Mouse (Mus musculus): ENCODE results near the gene Btbd11. TPM values are rescaled to one million over a fixed set of nuclear protein-coding genes. Genes with fewer than 3 reads are reported as not detected.

The Btbd11 gene
- polyA plus RNA-seq, 1 experiment from 2014 or later = 7.5 TPM

GRCm38 (mm10) chr10:85637580-85637979, 251.0 kb downstream of the Btbd11 start:
- WGBS = 28% methylated on average over 7 of the region's 7 CpGs
- no peak overlapping the region for H3K9ac ChIP-seq (ENCODE audit: low read length)
- no peak overlapping the region for H3K4me3 ChIP-seq (ENCODE audit: low read depth, low read length)
- H3K4me1 ChIP-seq (ENCODE audit: control insufficient read depth, insufficient read depth, low read length) = no peaks in the 10 kb centered on the region
- no peak overlapping the region for H3K4me2 ChIP-seq (ENCODE audit: low read depth, severe bottlenecking)
- ATAC-seq (ENCODE audit: insufficient number of reproducible peaks, low FRiP score, low TSS enrichment, low read depth) (no peak), DNase-seq (ENCODE audit: low spot score) (no peak)
- H3K36me3 ChIP-seq (ENCODE audit: control insufficient read depth, insufficient read depth, low read length) = no peaks in the 10 kb centered on the region
- H3K9me3 ChIP-seq (ENCODE audit: control insufficient read depth, low read length) = no peaks in the 10 kb centered on the region
- no peaks in the 10 kb centered on the region for H3K27me3 ChIP-seq (ENCODE audit: control insufficient read depth, insufficient read depth, low read length)
- H3K27ac ChIP-seq (replicated peaks; ENCODE audit: low read depth, low read length) = no peak overlapping the region

DNA sequence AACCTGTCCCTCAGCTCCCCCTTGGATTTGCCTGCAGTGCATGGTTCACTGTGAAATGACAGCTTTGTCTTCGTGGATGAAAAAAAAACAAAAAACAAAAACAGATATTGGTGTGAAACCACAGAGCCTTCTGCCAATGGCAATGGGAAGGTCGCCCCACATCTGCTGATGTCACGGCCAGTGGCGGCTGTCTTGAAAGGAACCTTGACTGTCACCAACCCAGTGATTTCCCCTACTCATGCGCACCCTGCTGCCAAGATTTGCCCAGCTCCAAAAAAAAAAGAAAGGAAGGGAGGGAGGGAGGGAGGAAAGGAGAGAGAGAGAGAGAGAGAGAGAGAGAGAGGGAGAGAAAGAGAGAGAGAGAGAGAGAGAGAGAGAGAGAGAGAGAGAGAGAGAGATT, 251.5 kb downstream of the Btbd11 start:
- Histone ChIP-seq H3K4me3 (ENCODE audit: low read depth, low read length) (no peak overlapping the region), H3K4me1 (ENCODE audit: control insufficient read depth, insufficient read depth, low read length) (no peaks in the 10 kb centered on the region), H3K36me3 (ENCODE audit: control insufficient read depth, insufficient read depth, low read length) (no peaks in the 10 kb centered on the region), H3K27ac (replicated peaks; ENCODE audit: low read depth, low read length) (no peak overlapping the region), H3K4me2 (ENCODE audit: low read depth, severe bottlenecking) (no peak overlapping the region), H3K9ac (ENCODE audit: low read length) (no peak overlapping the region), H3K27me3 (ENCODE audit: control insufficient read depth, insufficient read depth, low read length) (no peaks in the 10 kb centered on the region), H3K9me3 (ENCODE audit: control insufficient read depth, low read length) (no peaks in the 10 kb centered on the region)
- WGBS = 65% methylated on average over 5 of the region's 5 CpGs
- no peak for ATAC-seq (ENCODE audit: insufficient number of reproducible peaks, low FRiP score, low TSS enrichment, low read depth)
- DNase-seq (ENCODE audit: low spot score) = no peak

GRCm38 (mm10) chr10:85639581-85639980, 253.0 kb downstream of the Btbd11 start:
- Histone ChIP-seq H3K27me3 (ENCODE audit: control insufficient read depth, insufficient read depth, low read length) (no peaks in the 10 kb centered on the region), H3K4me3 (ENCODE audit: low read depth, low read length) (no peak overlapping the region), H3K9me3 (ENCODE audit: control insufficient read depth, low read length) (no peaks in the 10 kb centered on the region), H3K4me1 (ENCODE audit: control insufficient read depth, insufficient read depth, low read length) (no peaks in the 10 kb centered on the region), H3K9ac (ENCODE audit: low read length) (no peak overlapping the region), H3K27ac (replicated peaks; ENCODE audit: low read depth, low read length) (no peak overlapping the region), H3K4me2 (ENCODE audit: low read depth, severe bottlenecking) (no peak overlapping the region), H3K36me3 (ENCODE audit: control insufficient read depth, insufficient read depth, low read length) (no peaks in the 10 kb centered on the region)
- WGBS = 90% methylated on average over 7 of the region's 7 CpGs
- no peak for ATAC-seq (ENCODE audit: insufficient number of reproducible peaks, low FRiP score, low TSS enrichment, low read depth)
- no peak for DNase-seq (ENCODE audit: low spot score)

DNA sequence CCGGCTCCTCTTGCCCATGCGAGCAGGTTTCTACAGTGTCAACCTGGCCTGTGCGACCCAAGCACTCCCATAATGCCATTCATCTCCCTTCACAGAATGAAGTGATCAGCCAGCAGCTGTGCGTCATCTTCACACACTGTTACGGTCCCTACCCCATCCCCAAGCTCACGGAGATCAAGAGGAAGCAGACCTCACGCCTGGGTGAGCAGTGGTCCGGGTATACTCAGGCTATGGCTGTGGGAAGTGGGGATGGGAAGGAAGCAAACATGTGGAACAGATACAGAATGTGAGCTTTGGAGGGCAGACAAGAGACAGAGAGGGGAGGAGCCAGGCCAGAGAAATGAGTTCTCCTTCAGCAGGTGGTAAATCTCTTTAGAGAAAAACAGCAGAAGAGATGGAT, 253.8 kb downstream of the Btbd11 start:
- ATAC-seq (ENCODE audit: insufficient number of reproducible peaks, low FRiP score, low TSS enrichment, low read depth) = no peak
- 79% methylated on average over 8 of the region's 8 CpGs for WGBS

DNA sequence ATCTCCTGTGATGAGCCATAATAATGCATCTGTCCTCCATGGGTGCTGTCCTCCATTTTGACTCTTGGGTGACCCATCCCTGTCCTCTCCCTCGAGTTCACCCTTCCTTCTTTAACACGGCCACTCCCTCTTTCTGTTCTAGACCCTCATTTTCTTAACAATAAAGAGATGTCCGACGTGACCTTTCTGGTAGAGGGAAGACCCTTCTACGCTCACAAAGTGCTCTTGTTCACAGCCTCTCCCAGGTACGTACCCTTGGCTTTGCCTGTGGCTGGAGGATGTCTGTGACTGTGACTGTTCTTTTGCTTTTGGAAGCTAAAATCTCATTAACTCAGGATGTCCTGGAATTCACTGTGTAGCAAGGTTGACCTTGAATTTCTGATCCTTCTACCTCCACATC, 258.7 kb downstream of the Btbd11 start:
- DNase-seq (ENCODE audit: low spot score) = no peak
- H3K36me3 ChIP-seq (ENCODE audit: control insufficient read depth, insufficient read depth, low read length) = no peaks in the 10 kb centered on the region
- no peaks in the 10 kb centered on the region for H3K9me3 ChIP-seq (ENCODE audit: control insufficient read depth, low read length)
- no peak overlapping the region for H3K27ac ChIP-seq (replicated peaks; ENCODE audit: low read depth, low read length)
- H3K9ac ChIP-seq (ENCODE audit: low read length) = no peak overlapping the region
- H3K27me3 ChIP-seq (ENCODE audit: control insufficient read depth, insufficient read depth, low read length) = no peaks in the 10 kb centered on the region
- no peak overlapping the region for H3K4me2 ChIP-seq (ENCODE audit: low read depth, severe bottlenecking)
- H3K4me1 ChIP-seq (ENCODE audit: control insufficient read depth, insufficient read depth, low read length) = no peaks in the 10 kb centered on the region
- 87% methylated on average over 6 of the region's 6 CpGs for WGBS
- no peak for ATAC-seq (ENCODE audit: insufficient number of reproducible peaks, low FRiP score, low TSS enrichment, low read depth)
- H3K4me3 ChIP-seq (ENCODE audit: low read depth, low read length) = no peak overlapping the region

More for the DNA sequence above, 253.8 kb downstream of the Btbd11 start:
- H3K27ac ChIP-seq (replicated peaks; ENCODE audit: low read depth, low read length) = no peak overlapping the region
- H3K4me2 ChIP-seq (ENCODE audit: low read depth, severe bottlenecking) = no peak overlapping the region
- H3K9me3 ChIP-seq (ENCODE audit: control insufficient read depth, low read length) = no peaks in the 10 kb centered on the region
- no peaks in the 10 kb centered on the region for H3K36me3 ChIP-seq (ENCODE audit: control insufficient read depth, insufficient read depth, low read length)
- no peak overlapping the region for H3K9ac ChIP-seq (ENCODE audit: low read length)
- no peaks in the 10 kb centered on the region for H3K4me1 ChIP-seq (ENCODE audit: control insufficient read depth, insufficient read depth, low read length)
- H3K27me3 ChIP-seq (ENCODE audit: control insufficient read depth, insufficient read depth, low read length) = no peaks in the 10 kb centered on the region
- H3K4me3 ChIP-seq (ENCODE audit: low read depth, low read length) = no peak overlapping the region
- no peak for DNase-seq (ENCODE audit: low spot score)

DNA sequence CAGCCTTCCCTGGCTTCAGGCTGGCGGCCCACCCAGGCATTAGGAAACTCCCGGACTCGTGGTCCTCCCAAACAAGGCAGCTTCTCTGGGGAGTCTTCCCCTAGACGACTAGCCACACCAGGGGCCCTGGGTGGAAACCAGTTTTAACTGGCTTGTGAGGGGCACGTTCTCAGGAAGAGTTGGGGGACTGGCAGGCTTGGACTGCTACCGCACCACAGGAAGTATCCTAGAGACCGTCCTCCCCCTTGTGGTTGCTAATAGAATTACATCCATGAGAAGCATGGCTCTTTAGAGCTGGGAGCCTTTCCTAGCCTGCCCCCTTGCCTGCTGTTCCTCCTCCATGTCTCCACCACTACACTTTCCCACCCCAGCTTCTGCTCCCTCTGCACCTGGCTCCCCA, 265.1 kb downstream of the Btbd11 start:
- no peaks in the 10 kb centered on the region for H3K27me3 ChIP-seq (ENCODE audit: control insufficient read depth, insufficient read depth, low read length)
- 30% methylated on average over 7 of the region's 7 CpGs for WGBS
- H3K4me2 ChIP-seq (ENCODE audit: low read depth, severe bottlenecking) = peak overlapping the region; percentile 17; the same call in 1 of the 2 replicates
- H3K9me3 ChIP-seq (ENCODE audit: control insufficient read depth, low read length) = no peaks in the 10 kb centered on the region
- no peaks in the 10 kb centered on the region for H3K4me1 ChIP-seq (ENCODE audit: control insufficient read depth, insufficient read depth, low read length)
- H3K36me3 ChIP-seq (ENCODE audit: control insufficient read depth, insufficient read depth, low read length) = no peaks in the 10 kb centered on the region
- H3K9ac ChIP-seq (ENCODE audit: low read length) = no peak overlapping the region
- ATAC-seq (ENCODE audit: insufficient number of reproducible peaks, low FRiP score, low TSS enrichment, low read depth) = peak; percentile 26; the same call in 1 of the 2 replicates
- peak; percentile 71 for DNase-seq (ENCODE audit: low spot score)
- no peak overlapping the region for H3K27ac ChIP-seq (replicated peaks; ENCODE audit: low read depth, low read length)
- no peak overlapping the region for H3K4me3 ChIP-seq (ENCODE audit: low read depth, low read length)

DNA sequence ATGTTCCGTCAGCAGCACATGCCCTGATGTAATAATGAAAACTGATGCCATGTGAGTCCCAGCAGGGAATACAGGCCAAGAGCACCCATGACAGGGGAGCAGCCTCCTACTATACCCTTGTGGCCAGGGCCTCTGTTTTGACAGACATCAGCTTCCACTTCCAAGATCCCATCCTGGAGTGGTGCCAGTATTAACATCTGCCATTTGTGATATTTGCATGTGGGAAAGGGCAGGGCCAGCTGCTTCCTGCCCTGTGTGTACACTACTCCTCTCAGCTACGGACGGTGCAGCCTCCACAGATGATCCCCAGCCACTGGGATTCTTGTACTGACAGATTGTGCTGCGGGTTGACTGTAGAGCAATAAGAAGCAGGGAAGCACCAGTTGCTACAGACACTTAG, 269.3 kb downstream of the Btbd11 start:
- no peak overlapping the region for H3K9ac ChIP-seq (ENCODE audit: low read length)
- WGBS = 77% methylated on average over 4 of the region's 4 CpGs
- no peaks in the 10 kb centered on the region for H3K9me3 ChIP-seq (ENCODE audit: control insufficient read depth, low read length)
- H3K4me2 ChIP-seq (ENCODE audit: low read depth, severe bottlenecking) = no peak overlapping the region
- H3K36me3 ChIP-seq (ENCODE audit: control insufficient read depth, insufficient read depth, low read length) = no peaks in the 10 kb centered on the region
- ATAC-seq (ENCODE audit: insufficient number of reproducible peaks, low FRiP score, low TSS enrichment, low read depth) (no peak), DNase-seq (ENCODE audit: low spot score) (no peak)
- no peak overlapping the region for H3K27ac ChIP-seq (replicated peaks; ENCODE audit: low read depth, low read length)
- no peak overlapping the region for H3K4me3 ChIP-seq (ENCODE audit: low read depth, low read length)
- H3K27me3 ChIP-seq (ENCODE audit: control insufficient read depth, insufficient read depth, low read length) = no peaks in the 10 kb centered on the region
- no peaks in the 10 kb centered on the region for H3K4me1 ChIP-seq (ENCODE audit: control insufficient read depth, insufficient read depth, low read length)

DNA sequence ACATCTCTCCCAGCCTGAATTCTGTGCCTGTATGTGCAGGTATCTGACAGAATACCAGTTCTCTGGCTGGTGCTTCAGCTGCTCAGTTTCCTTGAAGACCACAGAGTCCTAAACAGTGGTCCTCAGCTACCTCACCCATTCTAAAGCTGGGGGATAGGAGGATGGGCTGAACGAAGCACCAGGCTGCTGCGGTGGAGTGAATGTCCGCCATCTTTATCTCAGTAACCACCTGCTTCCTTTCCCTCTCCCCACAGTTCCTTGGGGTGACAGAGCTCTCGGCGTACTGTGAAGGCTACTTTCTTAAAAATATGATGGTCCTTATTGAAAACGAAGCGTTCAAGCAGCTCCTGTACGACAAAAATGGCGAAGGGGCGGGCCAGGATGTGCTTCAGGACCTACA, 271.3 kb downstream of the Btbd11 start:
- WGBS = 86% methylated on average over 10 of the region's 10 CpGs
- no peak overlapping the region for H3K4me2 ChIP-seq (ENCODE audit: low read depth, severe bottlenecking)

DNA sequence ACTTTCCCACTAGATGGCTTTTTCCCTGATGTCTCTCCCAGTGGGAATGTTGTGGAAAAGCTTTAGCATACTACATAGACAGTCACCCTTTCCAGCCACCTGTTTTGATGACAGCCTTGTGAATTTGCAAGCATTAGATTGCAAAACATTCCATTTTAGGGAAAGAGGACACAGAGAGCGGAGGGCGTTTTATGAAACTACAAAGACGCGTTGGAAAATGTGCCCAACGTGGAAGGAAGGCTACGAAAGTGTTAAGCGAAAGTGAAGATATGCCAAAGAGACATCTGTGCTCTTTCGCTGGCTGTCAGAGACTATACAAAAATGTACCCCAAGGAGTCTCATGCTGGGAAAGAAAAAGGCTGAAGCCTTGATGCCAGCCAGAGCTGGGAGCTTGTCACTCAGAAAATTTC, 286.9 kb downstream of the Btbd11 start:
- Histone ChIP-seq H3K9ac (ENCODE audit: low read length) (no peak overlapping the region), H3K27me3 (ENCODE audit: control insufficient read depth, insufficient read depth, low read length) (no peaks in the 10 kb centered on the region), H3K9me3 (ENCODE audit: control insufficient read depth, low read length) (no peaks in the 10 kb centered on the region), H3K36me3 (ENCODE audit: control insufficient read depth, insufficient read depth, low read length) (no peaks in the 10 kb centered on the region), H3K4me3 (ENCODE audit: low read depth, low read length) (no peak overlapping the region), H3K27ac (replicated peaks; ENCODE audit: low read depth, low read length) (no peak overlapping the region), H3K4me1 (ENCODE audit: control insufficient read depth, insufficient read depth, low read length) (no peaks in the 10 kb centered on the region), H3K4me2 (ENCODE audit: low read depth, severe bottlenecking) (no peak overlapping the region)
- DNase-seq (ENCODE audit: low spot score) (no peak), ATAC-seq (ENCODE audit: insufficient number of reproducible peaks, low FRiP score, low TSS enrichment, low read depth) (no peak)
- WGBS = 89% methylated on average over 8 of the region's 8 CpGs

More for the DNA sequence above, 271.3 kb downstream of the Btbd11 start:
- ATAC-seq (ENCODE audit: insufficient number of reproducible peaks, low FRiP score, low TSS enrichment, low read depth) (no peak), DNase-seq (ENCODE audit: low spot score) (no peak)
- Histone ChIP-seq H3K9me3 (ENCODE audit: control insufficient read depth, low read length) (no peaks in the 10 kb centered on the region), H3K9ac (ENCODE audit: low read length) (no peak overlapping the region), H3K4me1 (ENCODE audit: control insufficient read depth, insufficient read depth, low read length) (no peaks in the 10 kb centered on the region), H3K27ac (replicated peaks; ENCODE audit: low read depth, low read length) (no peak overlapping the region), H3K36me3 (ENCODE audit: control insufficient read depth, insufficient read depth, low read length) (no peaks in the 10 kb centered on the region), H3K4me3 (ENCODE audit: low read depth, low read length) (no peak overlapping the region), H3K27me3 (ENCODE audit: control insufficient read depth, insufficient read depth, low read length) (no peaks in the 10 kb centered on the region)
